Mouse (Mus musculus): ENCODE results near the gene B3gnt2.

B3gnt2 gene
- long read RNA-seq, experiment 1, transcript B3gnt2-201 (2 exons, 2,602 nt): minor isoform, 5 of 130 reads
- long read RNA-seq, experiment 1, transcript B3gnt2-202 (2 exons, 3,057 nt): major isoform, 122 of 130 reads
- long read RNA-seq, experiment 1, partial matches to known transcripts: 0 of 130 reads
- long read RNA-seq, experiment 1, other reads (novel, unspliced or antisense): 3 of 130 reads
- long read RNA-seq, experiment 2, transcript B3gnt2-202 (2 exons, 3,057 nt): major isoform, 148 of 153 reads
- long read RNA-seq, experiment 2, partial matches to known transcripts: 2 of 153 reads
- long read RNA-seq, experiment 2, other reads (novel, unspliced or antisense): 1 of 153 reads

- intact Hi-C loops (cut with DNase I): loop anchor here (5.0 kb wide), 1 partner anchor 97 kb away; no protein-coding TSS in a partner anchor
Observed at GRCm38 (mm10) chr11:22860335-22861227, at the start of gene B3gnt2. B3gnt2 (minus strand) TSS chr11:22860961.

DNA sequence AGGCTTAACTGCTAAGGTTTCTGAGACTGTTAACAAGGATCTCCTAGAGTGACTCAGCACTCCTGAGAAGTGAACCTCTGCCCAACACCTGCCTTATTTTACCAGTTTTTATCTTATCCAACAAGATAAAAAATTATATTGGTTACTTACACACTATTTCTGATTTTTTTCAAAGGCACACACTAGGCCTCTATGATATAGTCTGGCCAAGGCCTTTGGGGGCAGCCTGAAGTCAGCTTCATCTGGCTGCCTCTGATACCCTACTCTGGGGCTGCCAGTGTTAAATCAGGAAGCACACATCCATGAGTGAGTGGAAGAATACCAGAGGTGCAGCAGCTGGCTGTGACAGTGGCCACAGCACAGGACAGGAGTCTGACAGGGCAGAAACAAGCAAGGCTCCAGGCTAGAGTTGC, 45.7 kb upstream of the B3gnt2 start:
- intact Hi-C loops (cut with DNase I): no loop called here

DNA sequence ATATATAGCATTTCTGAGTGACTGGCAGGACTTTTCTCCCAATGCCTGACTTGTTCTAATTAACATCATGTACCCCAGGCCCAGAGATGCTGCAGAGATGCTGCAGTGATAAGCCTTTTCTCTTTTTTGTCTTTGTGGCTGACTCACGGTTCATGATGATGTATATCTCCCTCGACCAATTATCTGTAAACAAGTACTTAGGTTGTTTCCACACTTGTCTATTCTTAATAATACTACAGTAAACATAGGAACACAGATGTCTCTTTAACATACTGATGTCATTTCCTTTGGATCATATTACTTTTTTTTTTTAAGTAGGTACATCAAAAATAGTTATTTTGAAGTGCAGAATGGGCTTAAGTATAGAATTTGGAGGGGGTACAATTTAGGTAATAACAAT, 42.2 kb upstream of the B3gnt2 start:
- intact Hi-C loops (cut with DNase I): no loop called here

DNA sequence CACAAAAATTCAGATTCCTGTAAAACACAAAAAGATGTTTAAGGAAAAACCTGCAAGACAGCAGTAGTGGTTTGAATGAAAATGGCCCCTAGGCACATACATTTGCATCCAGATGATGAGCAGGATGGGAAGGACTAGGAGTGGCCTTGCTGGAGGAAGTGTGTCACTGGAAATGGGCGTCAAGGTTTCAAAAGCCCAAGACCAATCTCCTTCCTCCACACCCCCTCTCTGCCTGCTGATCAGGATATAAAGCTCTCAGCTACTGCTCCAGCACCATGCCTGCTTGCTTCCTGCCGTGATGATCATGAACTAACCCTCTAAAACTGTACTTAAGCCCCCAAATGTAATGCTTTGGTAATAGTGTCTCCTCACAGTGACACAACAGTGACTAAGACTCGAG, 39.3 kb upstream of the B3gnt2 start:
- intact Hi-C loops (cut with DNase I): no loop called here

- intact Hi-C loops (cut with DNase I): no loop called here
Observed at GRCm38 (mm10) chr11:22897642-22898041, 36.9 kb upstream of the B3gnt2 start.

DNA sequence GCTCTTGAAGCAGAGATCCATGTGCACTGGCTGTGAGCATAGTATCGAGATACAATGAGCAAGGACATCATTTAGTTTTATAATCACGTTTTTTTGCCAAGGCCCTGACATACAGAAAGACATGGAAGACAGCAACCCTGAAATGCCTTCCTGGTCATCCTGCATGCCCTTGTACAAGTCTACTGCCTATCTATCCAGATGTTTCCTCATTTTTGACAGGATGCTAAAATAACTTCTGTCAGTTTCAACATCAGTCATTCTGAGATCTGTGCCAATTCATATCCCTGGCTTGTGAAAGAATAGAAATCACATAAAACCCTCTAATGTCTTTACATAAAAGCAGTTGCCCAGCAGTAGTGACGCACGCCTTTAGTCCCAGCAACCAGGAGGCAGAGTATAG, 36.4 kb upstream of the B3gnt2 start:
- intact Hi-C loops (cut with DNase I): no loop called here

DNA sequence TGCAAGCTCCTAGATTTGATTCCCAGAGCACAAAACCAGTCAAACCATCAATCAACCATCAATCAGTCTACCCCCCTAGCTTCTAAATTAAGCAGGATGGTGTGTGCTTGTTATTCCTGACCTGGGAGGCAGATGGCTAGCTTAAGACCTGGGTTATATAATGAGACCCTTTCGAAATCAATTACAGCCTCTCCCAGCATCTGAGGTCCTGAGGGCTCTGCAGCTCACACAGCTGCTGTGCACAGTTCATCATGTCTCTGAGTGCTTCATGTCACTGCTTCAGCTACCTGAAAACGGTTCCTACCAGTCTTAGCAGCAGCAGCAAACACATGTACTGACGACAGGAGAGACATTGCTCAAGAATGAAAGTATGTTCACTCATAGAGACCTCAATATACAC, 32.3 kb upstream of the B3gnt2 start:
- intact Hi-C loops (cut with DNase I): no loop called here

GRCm38 (mm10) chr11:22892466-22892865, 31.7 kb upstream of the B3gnt2 start:
- intact Hi-C loops (cut with DNase I): no loop called here

- intact Hi-C loops (cut with DNase I): no loop called here
Observed at GRCm38 (mm10) chr11:22891876-22892275, 31.1 kb upstream of the B3gnt2 start.

DNA sequence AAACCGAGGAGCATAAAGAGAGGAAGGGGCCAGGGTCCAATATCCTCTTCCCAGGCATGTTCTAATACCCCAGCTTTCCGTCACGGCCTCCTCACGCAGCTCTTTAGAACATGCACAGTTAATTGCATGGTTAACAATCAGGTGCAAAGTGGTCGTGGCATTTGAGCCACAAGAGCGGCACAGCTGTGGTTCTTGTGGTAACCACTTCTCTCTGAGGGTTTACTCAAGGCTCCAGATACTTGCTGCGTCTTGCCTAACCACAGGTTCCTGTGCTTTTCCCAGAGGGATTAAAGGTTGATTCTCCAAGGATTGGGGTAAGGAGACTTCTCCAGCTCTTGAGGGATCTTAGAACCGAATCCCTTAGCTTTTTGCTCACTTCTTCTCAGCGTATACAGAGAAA, 30.5 kb upstream of the B3gnt2 start:
- intact Hi-C loops (cut with DNase I): no loop called here

DNA sequence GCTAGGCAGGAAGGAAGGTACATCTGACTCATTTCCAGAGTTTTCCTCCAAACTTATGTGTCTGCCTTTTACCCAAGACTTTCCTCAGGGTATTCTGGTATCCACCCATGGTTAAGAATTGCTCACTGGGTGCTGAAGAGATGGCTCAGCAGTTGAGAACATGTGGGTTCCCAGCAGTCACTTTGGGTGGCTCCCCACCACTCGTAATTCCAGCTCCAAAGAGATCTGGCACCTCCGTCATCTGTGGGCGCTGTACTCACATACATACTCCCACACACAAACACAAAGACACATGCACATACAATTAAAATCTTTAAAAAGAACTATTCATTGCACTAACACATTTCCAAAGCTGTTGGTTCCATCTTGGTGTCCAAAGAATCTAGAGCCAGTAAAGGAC, 28.5 kb upstream of the B3gnt2 start:
- intact Hi-C loops (cut with DNase I): no loop called here

DNA sequence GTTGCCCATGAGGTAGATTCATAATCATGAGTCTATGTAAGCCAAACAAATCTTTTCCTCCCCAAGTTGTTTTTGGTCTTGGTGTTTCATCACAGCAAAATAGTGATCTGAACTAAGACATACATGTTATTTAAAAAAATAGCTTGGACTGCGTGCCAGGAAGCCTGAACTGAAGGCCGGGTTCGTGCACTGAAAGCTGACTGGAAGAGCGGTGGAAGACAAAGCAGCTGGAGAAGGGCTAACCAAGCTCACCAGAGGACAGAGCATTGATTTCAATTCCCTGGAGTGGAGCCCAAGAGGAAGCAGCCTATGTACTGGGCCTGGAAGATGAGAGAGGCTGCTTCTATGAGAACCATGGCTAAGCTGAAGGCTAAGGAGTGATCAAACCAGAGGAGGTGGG, 26.2 kb upstream of the B3gnt2 start:
- intact Hi-C loops (cut with DNase I): no loop called here

GRCm38 (mm10) chr11:22885350-22885749, 24.6 kb upstream of the B3gnt2 start:
- intact Hi-C loops (cut with DNase I): no loop called here

- intact Hi-C loops (cut with DNase I): no loop called here
Observed at GRCm38 (mm10) chr11:22883676-22884075, 22.9 kb upstream of the B3gnt2 start.

DNA sequence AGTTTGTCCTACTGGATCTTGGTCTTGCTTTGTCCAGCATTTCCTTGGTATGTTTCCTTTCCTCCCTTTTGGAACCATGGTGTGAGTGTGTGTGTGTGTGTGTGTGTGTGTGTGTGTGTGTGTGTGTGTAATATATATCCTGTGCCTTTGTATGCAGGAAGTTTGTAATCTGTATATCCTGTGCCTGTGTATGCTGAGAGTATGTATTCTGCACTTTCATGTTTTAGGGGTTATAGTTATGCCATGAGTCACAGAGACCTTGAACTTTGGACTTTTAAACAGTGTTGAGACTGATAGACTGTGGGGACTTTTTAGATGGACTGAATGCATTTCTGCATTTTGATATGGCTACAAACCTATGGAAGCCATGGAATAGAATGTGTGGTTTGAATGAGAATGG, 22.2 kb upstream of the B3gnt2 start:
- intact Hi-C loops (cut with DNase I): no loop called here

GRCm38 (mm10) chr11:22880383-22881172, 19.8 kb upstream of the B3gnt2 start:
- intact Hi-C loops (cut with DNase I): no loop called here

DNA sequence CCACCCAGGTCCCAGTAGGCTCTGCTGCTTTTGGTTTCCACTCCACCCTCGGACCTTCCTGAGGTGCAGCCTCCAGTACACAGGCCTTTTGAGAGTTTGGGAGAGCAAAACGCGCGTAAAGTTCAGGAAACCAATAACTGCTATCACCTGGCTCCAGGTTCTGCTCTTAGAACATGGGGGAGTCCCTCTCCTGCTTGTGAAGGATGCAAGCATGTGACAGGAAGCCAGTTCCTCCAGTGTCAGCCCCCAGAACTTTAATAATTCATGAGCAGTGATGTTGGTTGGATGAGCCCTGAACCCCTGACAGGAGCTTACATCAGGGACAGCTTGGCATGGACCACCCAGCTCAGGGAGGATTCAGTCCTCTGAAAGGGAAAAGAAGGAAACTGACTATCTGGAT, 18.9 kb upstream of the B3gnt2 start:
- intact Hi-C loops (cut with DNase I): no loop called here

DNA sequence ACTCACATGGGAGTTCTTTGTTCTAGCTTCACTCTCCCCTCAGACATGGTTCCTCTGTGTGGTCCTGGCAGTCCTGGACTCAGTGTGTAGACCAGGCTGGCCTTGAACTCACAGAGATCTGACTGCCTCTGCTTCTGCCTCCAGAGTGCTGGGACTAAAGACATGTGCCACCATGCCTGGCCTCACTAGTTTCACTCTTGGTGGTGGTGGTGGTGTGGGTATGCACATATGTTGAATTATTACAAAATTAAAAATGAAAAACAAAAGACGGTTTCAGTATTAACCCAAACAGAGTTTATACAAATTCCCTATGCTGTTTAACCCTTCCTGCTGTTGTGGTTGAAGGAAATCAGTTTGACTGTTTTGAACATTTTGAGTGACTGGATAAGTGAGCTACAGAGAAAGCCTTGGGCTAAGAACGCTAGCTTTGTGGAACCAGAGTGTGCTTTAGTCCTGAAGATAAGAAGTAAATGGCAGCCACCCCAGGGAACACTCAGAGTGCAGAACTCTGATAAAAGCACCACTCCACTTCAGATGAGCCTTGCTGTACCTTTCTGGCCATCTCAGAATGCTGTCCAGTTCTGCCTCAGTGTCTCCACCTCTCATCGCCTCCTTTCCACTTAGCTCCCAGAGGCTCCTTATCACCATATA, 16.0 kb upstream of the B3gnt2 start:
- intact Hi-C loops (cut with DNase I): no loop called here

DNA sequence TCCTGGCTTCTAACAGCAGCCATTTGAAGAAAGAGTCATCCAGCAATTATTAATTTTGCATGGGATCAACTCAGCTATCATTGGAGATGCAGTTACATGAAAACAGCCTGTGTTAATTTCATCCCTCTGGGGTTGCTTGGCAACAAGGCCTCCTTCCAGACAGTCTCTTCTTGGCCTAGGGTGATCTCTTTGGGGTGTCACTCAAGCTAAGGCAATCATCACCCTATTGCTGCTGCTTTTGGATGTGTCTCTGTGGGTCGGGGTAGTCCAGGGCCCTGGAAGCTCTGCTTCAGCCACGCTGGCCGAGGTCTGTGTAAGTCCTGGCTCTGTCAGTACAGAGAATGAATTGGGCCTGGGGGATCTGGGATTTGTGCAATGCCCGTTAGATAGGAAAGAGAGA, 14.5 kb upstream of the B3gnt2 start:
- intact Hi-C loops (cut with DNase I): no loop called here

DNA sequence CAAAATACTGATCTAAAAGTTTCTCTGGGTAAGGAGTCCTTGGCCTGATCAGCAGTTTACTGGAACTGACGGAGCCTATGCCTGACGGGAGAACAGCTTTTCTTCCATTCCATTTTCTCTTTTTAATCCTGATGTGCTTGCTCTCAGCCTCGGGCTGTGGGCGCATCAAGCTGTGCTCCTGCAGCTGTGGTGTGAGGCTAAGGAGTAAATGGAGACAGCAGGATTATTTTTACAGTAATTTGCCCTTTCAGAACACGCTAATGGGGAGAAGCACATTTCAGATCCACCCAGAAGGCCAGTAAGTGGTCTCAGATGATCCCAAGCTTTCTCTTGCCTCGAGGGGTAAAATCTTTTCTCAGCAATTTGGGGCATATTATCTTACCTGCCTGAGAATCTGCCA, 14.0 kb upstream of the B3gnt2 start:
- intact Hi-C loops (cut with DNase I): no loop called here

DNA sequence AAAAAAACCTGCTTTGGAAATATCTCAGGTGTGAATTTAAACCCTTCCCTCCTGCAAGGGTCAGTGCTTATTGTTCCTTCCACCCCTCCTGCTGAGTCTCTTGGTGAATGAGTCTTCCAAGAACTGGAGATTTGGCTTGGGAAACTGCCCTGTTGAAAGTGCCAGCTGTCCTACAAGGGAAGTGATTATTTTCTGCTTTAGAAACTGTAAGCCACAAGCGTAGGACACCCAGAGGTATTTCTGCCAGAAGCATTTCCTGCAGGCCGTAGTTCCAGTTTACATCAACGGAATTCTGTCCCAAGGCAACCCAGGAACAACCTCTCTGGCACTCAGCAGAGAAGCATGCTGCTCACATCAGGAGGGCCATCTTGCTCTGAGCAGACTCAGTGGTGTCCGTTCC, 12.6 kb upstream of the B3gnt2 start:
- intact Hi-C loops (cut with DNase I): no loop called here
